Mouse (Mus musculus): Measurements from ENCODE around the gene Cyth1.

Gene Cyth1

DNA sequence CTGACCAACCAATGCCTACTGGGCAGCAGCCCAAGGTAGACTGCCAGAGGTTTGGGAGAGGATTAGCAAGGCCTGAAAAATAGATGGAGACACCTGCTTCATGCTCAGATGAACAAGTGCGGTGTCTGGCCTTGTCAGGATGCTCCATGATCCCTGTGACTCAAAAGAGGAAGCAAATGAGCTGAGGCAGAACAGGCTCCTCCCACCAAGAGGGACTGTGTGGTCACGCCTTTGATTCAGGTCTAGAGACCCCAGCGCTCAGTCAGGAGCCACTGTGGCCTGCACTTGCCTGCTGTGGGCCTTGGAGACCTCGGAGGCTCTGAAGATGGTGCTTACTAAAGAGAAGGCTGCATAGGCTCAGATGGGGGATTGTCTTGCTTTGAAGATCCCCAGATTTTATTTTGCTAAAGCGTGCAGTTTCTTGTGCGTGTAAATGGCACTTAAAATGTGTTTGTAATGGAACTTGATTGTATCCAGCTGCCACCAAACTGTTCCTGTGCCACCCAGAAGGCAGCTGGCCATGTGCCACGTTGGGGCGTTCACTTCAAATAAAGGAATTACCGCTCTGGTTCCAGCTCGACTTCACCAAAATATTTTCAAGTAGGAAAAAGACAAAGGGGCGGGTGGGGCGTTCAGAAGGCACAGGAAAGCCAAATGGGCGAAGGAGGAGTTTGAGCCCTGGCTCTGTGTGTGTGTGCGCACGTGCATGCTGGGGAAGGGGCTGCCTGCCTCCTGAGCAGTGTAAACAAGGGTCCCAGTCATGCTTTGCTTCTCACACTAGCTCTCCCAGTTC, 6.0 kb upstream of the Cyth1 start:
- peak; percentile 58 for DNase-seq (ENCODE audit: low spot score)

DNA sequence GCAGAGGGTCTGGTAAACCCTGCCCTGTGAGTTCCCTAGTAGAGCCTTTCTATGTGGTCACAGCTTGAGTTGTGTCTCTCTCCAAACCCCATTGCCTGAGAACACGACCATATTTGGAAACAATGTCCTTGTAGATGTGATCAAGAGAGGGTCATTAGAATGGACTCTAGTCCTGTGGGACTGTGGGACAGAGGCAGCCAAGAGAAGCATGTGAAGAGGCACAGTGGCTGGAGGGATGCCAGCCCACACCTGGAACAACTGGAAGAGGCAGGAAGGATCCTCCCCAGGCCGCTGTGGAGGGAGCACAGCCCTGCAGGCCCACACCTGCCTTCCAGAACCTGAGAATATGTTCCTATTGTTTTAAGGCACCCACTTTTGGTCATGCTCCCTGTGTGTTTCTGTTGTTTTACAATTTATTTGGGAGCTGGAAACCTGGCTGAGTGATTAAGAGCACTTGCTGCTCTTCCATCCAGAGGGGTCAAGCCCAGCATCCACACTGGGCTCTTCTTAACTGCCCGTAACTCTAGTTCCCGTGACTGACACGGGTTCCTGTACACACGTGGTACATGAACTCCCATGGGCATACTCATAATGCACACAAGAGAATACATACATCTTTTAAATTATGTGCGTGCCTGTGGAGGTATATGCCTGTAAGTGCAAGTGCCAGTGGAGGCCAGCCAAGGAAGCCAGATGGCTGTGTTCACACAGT, 5.2 kb upstream of the Cyth1 start:
- no peak for DNase-seq (ENCODE audit: low spot score)

DNA sequence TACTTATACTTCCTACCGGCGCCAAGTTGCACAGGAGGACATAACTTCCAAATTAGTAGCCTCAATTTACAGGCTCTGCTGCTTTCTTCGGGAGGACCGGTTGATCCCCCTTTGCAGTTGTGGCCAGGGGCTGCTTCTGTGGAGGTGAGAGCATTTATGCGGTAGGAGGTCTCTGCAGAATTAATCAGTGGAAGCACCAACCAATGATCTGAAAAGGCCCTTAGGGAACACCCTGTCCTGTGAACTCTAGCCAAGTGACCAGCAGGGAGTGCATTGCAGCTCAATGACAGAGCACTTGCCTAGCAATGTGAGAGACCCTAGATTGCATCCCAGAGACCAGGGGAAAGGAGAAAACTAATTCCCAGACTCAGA, 606 bp upstream of the Cyth1 start:
- no peak for DNase-seq (ENCODE audit: low spot score)

DNA sequence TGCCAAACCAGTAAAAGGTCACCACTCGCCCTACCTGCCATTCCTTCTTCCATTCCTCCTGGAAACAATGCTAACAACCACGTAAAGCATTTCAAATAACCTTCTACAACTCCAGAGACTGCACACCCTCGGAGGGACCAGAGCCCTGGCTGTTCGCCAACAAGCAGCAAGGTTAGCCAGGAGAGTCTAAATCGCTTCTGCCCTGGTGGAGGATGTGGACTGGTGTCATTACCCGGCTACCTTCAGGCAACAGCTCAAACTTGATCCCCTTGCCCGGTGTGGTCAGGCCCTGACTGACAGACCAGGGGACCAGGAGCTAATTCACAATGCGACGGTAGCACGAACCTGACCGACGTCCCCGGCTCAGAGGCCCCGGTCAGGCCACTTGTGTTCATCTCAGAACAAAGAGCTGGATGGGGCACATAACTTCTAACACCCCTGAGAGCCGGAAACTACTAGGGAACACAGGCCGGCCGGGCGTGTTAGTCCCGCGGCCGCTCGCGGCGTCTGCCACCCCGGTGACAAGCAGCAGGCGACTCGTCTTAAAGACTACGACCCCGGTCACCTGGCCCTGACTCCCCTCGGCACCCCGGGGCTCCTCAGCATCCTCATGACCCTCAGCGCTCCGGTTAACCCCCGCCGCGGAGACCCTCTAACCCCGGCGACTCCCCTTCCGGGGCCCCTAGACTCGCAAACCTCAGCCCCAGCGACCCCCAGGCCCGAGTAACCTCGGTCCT, 865 bp downstream of the Cyth1 start:
- DNase-seq (ENCODE audit: low spot score): peak; percentile 64

DNA sequence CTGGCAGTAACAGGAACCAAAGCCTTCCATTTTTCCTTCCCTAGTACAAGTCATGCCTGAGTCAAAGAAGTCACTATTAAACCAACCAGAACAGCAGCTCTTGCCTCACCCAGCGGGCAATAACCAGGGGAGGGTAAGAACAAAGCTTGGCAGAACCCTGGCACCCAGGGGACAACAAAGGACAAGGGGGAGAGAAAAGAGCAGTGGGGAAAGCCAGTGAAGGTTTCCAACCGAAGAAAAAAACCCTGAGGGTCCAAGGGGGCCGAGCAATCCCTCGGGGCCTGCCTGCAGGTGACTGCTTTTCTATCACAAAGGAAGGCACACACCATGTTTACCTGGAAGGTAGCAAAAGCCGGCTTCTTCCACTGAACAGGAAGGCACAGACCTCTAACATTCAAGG, 1.7 kb downstream of the Cyth1 start:
- no peak for DNase-seq (ENCODE audit: low spot score)

DNA sequence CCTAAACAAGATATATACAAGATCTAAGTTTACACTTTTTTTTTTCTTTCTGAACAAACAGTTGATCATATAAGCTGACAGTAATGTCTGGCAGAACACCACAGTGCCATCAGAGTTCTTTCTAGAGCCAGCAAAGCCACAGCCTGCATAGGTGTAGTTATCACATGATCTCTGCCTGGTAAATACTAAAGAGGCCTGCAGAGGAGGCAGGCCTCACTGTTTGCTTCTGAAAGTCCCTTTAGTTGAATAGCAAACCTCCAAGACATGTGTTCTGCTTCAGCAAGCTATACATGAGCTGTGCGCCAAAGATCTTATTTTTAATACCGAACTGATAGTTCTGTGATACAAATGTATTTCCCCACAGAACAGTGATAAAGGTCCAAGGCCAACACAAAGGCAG, 3.3 kb downstream of the Cyth1 start:
- DNase-seq (ENCODE audit: low spot score): no peak

DNA sequence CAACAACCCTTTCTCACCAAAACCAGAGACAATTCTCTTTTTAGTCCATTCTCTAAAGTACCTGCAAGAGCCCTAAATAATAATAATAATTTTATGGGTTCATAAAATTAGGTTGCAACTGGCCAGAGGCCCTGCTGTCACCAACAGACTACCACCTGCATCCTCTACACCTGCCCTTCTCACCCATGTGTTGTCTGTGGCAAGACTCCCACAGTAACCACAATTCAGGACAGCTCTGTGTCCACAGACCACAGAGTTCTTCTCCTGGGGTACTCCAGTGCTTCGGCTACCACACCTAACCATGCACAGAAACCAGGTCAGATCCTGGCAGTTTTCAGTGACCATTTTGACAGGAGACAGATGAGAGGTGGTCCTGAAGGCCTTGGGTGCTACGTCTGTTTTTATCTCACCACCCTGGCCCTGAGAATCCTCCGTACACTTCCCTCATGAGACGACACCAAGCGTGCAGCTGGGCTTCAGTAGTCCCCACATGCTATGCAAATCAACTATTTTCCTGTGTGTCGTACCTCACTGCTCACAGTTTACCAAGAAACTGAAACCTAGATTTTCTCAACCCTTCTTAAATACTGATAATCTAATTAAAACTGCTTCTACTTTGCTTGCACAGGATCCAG, 4.6 kb downstream of the Cyth1 start:
- DNase-seq (ENCODE audit: low spot score): no peak

DNA sequence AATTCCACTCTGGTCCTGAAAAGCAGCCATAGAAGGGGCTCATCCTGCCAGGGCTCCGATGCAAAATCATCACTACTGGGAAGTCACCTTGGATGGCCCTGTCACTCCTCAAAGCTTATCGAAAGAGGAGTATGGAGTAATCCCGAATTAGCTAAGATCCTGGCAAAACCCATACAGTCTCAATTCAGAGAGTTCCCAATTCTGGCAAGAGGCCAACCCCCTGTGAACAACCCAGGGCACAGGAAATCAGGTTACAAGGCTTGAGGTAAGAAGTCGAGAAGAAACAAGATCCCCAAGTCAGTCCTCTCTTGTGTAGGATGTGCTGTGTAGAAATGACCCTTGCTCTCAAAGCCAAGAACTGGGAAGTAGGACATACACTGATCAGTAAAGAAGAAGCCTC, 5.9 kb downstream of the Cyth1 start:
- DNase-seq (ENCODE audit: low spot score): no peak

DNA sequence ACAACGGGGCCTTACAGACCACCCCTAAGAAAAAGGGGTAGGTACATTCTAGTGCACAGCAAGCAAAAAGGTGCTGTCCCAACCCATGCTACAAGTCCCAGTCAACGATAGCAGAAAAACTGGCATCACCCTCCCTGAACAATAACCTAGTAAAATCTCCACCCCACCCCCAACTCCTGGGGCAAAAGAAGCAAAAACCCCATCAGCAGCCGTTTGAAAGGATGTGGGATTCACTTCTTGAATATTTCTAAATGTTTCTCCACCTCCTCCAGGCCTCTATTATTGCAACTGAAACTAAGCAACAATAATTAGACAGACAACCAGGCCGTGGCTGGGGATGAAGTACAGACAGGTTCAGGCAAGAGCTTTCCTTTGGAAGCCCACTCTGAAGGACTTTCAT, 8.0 kb downstream of the Cyth1 start:
- DNase-seq (ENCODE audit: low spot score): no peak

DNA sequence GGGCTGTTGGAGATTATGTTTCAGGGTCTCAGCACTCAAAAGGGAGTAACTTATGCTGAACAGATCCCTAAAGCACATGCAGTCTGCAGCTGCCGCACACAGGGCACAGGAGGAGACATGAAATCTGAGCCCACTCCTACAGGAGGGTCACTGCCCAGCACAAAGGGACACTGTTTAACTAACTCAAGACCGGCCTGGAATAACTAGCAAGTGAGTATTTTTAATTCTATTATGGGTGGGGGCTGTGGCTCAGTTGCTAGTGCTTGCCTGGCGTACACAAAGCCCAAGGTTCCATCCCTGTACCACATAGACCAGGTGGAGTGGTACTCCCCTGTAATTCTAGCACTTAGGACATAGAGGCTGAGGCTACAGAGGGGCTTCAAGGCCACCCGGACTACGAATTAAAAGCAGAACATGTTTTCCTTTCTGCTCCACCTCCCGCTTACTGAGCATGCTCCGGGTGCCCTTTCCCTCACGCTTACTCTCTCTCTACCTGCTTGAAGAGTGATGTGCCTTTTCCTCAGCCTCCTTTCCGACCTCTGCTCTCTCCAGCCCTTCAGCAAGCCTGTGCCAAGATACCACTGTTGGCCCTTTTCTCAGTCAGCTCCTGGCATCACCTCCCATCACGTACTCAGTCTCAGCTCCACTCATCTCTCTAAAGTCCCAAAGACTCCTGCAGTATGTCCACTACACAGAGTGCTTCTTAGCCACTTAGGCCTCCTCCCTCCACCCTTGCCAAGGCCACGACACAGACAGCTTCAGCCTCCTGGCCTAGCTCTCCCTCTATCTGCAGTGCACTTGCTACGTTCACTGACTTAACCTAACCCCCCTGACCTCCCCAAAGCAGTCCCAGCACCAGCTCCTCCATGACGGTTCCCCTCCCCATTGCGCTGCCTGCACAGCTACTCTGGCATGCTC, 8.9 kb downstream of the Cyth1 start:
- DNase-seq (ENCODE audit: low spot score): no peak

DNA sequence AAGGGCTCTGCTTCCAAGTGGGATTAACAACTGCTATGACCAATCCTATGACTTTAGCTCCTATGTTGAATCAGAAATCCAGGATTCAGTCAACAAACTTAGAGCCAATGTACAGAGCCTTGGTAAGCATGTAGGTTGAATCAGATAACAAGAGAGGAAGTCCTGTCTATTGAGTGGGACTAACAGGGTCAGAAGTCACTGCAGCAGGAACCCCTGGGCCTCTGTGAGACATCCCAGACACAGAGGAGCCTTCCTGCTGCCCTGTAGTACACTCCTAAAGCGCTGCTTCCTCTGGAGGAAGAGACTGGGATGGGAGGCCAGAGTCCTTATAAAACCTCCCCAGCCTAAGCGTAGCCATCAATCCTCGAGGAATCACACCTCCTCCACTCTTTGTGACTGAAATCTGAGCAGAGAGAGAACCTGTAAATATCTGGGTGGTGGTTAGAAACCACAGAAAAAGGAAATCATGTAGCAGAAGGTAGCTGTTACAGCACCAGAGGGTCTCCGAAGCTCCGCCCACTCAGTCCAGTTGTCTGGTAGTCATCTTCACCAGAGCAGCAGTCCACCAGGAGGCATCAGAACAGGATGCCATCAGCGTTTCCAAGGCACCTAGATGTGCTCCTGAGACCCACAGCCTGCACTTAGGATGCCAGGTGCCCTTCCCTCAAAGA, 11.7 kb downstream of the Cyth1 start:
- DNase-seq (ENCODE audit: low spot score): no peak

DNA sequence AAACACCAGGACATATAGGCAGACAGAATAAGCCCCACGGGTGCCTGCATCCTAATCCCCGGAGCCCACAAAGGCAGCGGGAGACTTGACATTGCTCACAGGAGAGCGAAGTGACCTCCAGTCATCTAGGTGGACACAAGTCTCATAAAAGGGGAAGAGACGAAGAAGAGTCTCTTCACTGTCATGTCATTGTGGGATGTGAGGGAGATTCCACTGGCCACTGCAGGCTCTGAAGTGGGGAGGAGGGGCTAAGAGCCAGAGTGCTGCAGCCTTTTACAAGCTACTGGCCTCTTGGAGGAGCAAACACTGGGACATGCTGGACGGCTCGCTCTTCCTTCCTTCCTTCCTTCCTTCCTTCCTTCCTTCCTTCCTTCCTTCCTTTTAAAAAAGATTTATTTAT, 13.5 kb downstream of the Cyth1 start:
- DNase-seq (ENCODE audit: low spot score): no peak

DNA sequence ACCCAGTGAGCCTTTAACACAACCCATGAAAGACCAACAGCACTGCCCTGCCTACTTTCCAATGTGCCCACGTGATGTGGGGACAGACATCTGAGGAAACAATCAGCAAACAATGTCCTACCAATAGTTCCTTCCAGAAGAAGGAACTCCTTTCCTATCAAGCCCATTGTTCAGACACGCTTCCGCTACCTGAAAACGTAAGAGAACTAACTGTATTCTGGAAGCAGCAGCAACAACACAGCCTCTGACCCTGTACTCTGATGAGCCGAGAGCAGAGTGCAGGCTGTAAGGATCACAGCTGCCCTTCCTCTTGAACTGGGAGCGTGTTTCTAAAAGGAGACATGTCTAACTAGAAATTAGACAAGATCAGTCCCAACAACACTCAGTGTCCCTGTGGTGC, 13.9 kb downstream of the Cyth1 start:
- no peak for DNase-seq (ENCODE audit: low spot score)

DNA sequence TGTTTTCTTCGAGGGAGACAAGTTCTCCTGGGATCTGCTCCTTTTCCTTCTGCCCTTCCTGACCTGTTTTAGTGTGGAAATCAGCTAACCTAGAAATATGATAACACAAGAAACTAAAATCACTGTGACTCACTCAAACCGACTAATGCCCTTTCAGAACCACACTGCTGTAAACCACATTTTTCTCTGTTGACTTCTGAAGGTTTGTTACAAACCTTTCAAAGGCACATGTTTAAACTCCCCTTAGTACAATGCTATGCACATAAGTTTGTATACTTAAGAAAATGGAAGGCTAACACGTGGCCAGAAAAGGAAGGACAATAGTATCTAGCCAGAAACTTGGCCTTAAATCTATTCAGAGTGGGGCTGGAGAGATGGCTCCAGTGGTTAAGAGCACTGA, 14.5 kb downstream of the Cyth1 start:
- no peak for DNase-seq (ENCODE audit: low spot score)

DNA sequence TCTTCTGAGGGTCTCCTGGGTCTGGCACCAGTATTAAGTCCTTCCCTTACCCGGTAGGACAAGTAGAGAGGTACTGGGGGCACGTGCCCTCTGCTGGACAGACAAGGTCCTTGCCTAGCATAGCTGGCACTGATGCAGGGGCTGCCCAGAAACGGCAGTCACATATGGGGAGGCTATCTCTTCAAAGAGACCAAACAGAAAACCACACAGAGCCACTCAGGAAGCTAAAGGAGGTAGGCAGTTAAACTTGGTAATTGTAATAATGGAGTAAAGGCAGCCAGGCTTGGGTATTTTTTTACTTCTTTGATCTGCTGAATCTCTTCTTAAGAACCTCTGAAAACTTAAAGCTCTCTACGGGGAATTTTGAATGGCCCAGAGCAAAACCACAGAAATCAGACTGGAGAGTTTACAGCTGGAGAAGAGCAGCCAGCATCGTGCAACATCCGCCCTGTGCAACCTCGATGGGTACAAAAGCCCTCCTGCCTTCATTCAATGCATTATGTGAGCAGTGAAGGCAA, 16.0 kb downstream of the Cyth1 start:
- DNase-seq (ENCODE audit: low spot score): peak; percentile 42

DNA sequence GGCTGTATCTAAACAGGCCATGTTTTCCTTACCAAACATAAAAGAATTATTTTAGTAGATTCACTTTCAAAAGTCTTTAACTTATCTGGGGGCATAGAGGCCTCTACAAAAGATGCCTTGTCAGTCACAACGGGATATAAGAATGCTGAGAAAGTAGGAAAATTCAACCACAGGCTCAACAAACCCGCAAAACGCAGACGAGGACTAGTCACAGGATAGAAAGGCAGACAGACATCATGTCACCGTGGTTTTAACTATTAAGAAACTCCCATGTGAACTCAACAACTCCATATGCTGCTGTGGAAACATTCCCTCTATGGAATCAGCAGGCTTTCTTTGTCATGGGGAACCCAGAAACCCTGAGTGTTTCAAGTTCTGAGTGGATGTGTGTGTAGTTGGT, 18.5 kb downstream of the Cyth1 start:
- DNase-seq (ENCODE audit: low spot score): no peak

DNA sequence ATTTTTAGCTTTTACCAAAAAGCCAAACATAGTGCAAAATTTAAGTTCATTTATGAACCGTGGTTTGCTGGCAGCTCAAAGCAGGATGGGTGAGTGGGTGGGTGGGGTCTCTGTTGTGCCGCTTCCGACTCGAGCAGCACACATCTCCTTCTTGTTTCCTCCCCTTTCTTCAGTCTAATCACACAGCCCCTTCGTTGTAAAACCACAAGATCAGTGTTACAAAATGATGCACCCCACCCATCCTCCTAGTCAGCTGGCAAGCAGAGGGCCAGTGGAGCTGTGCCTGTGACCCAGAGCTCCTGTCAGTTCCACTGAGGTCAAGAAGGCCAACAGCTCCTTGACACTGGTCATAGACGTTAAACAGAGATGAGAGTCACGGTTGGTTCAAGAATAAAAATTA, 20.7 kb downstream of the Cyth1 start:
- no peak for DNase-seq (ENCODE audit: low spot score)

DNA sequence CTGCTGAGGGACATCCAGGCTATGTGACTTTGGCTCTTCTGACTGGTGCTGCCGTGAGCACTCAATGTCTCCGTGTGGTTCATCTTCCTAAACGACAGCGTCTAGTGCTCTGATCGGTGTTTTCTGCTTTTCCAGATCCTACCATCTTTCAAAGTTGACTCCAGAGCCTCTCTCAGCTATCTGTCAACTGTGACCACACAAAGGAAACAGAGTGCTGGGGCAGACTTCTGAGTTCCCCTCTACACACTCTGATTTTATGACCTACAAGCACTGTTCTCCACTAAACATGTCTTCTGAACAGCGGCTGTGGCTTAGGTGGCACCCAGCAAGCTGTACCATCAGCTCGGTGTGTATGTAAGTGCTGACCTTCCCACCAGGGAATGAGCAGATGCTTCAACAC, 21.5 kb downstream of the Cyth1 start:
- no peak for DNase-seq (ENCODE audit: low spot score)

DNA sequence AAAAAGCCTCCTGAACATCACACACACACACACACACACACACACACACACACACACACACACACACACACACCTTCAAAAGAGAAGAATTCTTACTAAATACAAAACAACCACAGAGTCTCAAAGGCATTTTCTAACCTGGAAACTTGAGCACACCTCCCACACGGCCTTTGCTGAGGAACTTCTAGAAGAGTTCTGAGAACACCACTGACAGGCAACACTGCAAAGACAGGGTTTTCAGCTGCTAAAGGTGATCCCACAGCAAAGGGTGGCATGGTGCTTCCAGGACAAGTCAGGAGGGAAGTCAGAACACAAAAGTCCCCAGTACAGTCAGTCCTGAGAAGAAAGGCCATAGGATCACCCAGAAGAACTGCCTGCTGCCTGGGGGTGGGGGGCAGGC, 22.5 kb downstream of the Cyth1 start:
- DNase-seq (ENCODE audit: low spot score): no peak

DNA sequence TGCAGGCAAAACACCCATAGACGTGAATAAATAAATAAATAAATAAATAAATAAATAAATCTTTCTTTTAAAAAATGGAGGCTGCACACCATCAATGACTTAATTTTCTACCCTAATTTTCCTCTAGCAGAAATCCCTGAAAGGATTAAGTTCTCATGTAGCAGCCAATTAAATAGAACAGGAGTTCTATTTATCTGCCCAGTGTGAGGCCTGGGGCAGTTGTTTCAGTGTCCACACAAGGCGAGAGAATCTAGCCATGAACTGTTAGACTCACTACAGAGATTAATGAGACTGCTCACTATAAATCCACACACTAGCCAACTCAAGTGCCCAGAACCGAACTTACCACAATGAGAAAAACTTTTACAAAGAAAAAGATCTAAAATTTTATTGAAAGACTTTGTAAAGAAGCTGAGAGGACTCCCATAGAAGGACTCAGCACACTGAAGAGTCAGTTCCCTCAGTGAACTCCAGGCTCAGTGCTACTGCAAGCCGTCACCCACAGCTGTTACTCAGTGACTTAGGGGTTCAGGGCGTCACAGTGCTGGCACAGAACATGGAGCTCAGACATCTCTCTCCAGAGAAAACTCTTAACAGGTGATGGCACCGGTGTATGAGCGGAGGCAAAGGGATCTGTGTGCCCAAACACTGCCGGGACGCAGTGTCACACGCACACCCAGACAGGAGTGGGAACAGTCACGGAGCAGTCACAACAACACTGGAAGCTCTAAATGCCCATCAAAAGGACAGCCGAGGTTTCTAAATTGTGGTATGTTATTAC, 23.1 kb downstream of the Cyth1 start:
- no peak for DNase-seq (ENCODE audit: low spot score)

All from ovary, postnatal 36 days (tissue).